Mouse (Mus musculus) layer of hippocampus, postnatal 10 days (tissue): Measurements from ENCODE around the gene Cpeb4. TPM values are rescaled to one million over a fixed set of nuclear protein-coding genes. Genes with fewer than 3 reads are reported as not detected.
"Not testable (repeated sequence)": the region's sequence is repeated elsewhere in the genome, so short reads cannot be mapped to it uniquely, and the experiment has no call there.

Experiments
- DNase-seq, 2 experiments: peaks; one replicate each; pipeline ENCODE4 v3.0.0; 2021; ENCODE audit warnings: low spot score in 2 of 2
- total RNA-seq, 2 experiments: library from RNA; stranded (reverse); gene quantifications; 2 replicates each; pipeline ENCODE4 v1.2.3; 2021

Gene Cpeb4
- total RNA-seq, 2 experiments from 2014 or later: 134 to 142 TPM

DNA sequence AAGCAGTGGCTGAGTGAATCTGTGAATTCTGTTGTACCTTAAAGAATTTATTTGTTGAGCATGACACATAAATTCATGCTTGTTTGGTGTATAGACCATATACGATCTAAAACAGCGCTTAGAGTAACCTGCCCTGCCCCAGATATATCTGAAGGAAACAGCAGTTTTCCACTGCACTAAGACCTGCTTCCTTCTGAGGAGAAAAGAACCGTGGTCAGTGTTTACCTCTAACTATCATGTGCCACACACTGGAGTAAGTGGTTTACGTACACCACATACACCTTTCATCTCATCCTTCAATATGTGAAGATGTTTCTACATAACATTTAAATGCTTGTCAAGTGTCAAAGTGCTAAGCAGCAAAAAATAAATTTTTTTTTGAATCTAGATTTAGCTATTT lies 102.1 kb downstream of the Cpeb4 start:
- DNase-seq: no peak

DNA sequence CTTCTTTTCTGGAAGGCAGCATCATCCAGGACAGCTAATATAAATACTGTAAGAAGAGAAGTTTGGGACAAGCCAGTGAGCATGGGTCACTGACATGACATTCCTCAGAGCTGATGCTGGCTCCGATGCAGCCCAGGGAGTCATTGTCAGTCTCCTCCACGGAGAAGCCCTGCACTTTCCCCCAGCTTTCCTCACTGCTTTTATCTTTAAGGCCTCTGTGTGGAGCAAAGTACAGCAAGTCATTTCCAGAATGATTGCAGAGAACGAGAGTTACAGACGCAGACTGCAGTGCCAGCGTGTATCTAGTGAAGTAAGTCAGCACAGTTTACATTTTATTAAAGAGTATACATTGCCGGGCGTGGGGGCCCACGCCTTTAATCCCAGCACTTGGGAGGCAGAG lies 102.8 kb downstream of the Cpeb4 start:
- no peak for DNase-seq

DNA sequence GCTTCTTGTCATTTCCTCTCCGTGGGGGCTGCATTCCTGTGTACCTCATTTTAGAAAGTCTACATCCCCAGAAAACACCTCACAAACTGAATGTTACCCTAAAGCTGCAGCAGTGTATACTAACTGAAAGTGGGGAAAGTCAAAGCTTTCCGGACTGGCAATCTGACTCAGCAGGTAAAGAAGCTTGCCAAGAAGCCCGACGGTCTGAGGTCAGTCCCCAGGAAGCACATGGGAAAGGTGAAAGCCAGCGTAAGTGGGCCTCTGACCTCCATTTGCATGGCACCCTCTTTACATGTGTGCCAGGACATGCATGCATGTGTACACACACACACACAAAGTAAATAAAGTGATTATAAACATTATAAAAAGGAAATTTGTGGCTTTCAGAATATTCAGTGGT lies 103.7 kb downstream of the Cpeb4 start:
- DNase-seq: no peak

DNA sequence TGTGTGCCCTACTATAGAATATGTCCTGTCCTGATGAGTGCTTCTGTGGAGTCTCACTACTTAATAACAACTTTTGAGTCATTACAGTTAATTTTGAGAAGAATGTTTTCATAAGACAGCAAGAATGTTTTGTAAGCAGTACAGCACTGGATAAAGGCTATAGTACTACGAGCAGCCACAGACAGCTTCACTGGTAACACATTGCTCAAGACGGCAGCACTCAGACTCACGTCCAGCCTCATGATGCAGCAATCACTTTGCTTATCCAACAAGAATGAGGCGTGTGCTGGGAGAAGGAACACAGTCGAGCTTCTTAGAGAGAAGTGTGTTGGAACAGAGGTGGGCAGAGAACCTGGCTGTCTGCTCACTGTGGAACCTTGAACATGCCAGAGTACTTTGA lies 104.1 kb downstream of the Cpeb4 start:
- DNase-seq: no peak

DNA sequence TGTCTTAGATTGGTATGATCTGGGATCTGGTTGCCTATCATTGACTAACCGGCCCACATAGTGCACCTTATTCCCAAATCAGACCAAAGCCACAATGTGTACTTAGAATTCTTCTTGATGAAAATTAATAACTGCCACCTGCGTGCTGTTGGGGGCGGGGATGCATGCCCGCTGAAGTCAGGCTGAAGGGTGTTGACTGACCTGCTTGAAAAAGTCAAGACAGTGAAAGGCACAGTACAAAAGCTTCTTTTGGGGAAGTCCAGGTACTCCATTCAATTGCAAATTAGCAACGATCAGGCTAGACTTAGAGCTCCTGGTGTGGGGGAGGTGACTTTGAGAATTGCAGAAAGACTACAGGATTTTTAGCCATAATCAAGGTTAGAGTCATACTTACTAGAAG lies 108.1 kb downstream of the Cpeb4 start:
- DNase-seq: not testable (repeated sequence)

DNA sequence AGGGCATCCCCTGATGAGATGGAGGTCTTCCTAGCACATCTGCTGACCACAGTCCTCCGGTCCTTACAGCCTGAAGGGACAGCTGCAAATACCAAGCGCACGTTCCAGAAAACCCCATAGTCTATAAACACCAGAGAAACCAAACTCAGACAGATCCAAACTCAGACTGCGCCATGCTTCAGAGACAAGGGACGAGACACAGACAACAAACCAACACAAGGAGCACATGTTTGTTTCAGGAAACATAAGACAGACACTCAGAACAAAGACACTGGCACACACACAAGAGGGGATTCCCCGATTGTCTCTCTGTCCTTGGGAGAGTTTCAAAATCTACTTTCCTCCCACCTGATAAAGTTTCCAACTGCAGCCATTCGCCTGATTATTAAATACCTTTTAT lies 109.8 kb downstream of the Cpeb4 start:
- no peak for DNase-seq

DNA sequence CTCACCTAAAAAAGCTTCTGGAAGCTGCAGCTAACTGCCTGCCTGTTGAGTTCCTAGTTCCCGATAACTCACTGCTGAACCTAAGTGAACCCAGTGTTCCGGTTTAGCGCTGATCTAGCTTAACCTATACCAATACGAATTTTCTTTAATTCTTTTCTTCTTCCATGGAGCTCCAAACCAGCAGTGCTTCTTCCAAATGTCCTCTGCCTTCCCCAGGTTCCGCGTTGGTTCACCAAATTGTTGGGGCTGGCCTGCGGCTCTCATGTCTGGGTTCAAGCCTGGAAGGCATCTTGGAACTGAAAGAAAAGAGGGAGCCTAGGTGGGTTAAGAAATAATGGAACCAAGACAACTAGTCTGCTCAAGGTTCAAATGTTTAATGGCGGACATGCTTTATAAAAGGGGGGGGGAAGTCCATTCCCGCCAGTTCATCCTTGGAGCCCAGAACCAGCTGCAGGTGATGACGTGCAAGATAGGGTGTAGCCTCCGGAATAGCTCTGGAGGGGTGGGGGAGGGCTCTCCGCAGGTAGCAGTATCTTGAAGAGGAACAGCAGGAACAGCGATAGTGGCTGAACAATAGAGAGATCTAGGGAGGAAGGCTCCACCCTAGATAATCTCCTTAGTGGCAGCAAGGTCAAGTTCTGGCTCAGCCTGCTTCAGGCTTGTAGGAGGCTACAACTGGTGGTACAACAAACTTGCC lies 110.4 kb downstream of the Cpeb4 start:
- not testable (repeated sequence) for DNase-seq

DNA sequence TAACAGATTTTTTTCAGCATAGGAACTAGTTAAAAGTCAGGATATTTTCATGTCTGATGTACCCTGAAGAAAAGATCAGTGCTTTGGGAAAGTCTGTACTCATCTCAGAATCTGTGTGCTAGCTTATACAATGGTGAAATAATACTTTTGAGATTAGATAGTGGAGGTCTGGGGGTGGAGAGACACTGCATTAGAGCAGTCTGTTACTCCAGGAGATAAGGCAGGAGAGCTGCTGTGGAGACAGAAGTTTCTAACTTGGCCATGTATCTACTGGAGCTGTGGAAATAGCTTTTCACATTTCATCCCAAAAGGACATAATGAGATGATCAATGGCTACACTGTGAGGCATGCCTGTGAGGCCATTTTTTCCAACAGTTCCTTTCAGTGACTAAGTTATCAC lies 111.2 kb downstream of the Cpeb4 start:
- DNase-seq: no peak

DNA sequence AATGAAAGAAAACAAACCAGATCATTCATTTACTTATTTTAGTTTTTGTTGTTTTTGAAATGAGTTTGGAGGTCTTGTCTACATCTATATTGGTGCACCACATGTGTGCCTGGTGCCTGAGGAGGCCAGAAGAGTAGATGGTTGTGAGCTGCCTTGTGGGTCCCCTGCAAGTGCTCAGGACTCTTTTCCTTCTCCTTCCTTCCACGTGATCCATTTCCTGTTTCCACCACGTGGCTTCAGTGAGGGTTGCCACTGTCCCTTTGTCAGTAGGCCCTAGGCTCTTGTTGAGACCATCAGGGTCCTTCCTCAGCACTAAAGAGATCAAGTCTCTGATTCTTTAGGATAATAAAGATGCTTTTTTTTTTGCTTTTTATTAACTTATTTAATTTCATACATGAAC lies 112.8 kb downstream of the Cpeb4 start:
- DNase-seq: no peak

Other genes starting within 250 kb of the Cpeb4 start
- 10 to 100 TPM; 85.7 to 92.4 TPM for gene Bod1, start 200.3 kb upstream of the Cpeb4 start, total RNA-seq
- not detected for gene 4930524B15Rik, start 93.4 kb downstream of the Cpeb4 start, total RNA-seq
- 100 to 1,000 TPM; 848 to 920 TPM for gene Nsg2, start 128.3 kb downstream of the Cpeb4 start, total RNA-seq